Mouse (Mus musculus) hindbrain, embryonic 13.5 days (tissue): Measurements from ENCODE around the gene Hcrtr1. TPM values are rescaled to one million over a fixed set of nuclear protein-coding genes. Genes with fewer than 3 reads are reported as not detected.

Experiments used
- ATAC-seq: fragments of 200-750 bp; cut with Nextera tagmentation; 2 replicates; pipeline ENCODE4 v1.8.0; 2017; ENCODE audit warnings: moderate TSS enrichment; ENCODE audit not compliant: low FRiP score
- H3K27ac ChIP-seq: fragments of 300-500 bp; sonication (generic); 2 replicates; pipeline ENCODE4 v1.5.1; 2015; ENCODE audit warnings: inconsistent platforms, mild to moderate bottlenecking, moderate library complexity
- H3K27me3 ChIP-seq: fragments of 300-500 bp; sonication (generic); 2 replicates; pipeline ENCODE4 v1.6.1; 2015; ENCODE audit warnings: mild to moderate bottlenecking, inconsistent platforms
- H3K36me3 ChIP-seq: fragments of 300-500 bp; sonication (generic); 2 replicates; pipeline ENCODE4 v1.6.1; 2015; ENCODE audit warnings: mild to moderate bottlenecking, inconsistent platforms
- H3K4me1 ChIP-seq: fragments of 300-500 bp; sonication (generic); replicated peaks from 2 replicates; pipeline ENCODE4 v1.6.1; 2015; ENCODE audit warnings: inconsistent platforms
- H3K4me2 ChIP-seq: fragments of 300-500 bp; sonication (generic); 2 replicates; pipeline ENCODE4 v1.6.1; 2015; ENCODE audit warnings: inconsistent platforms, mild to moderate bottlenecking, moderate library complexity
- H3K4me3 ChIP-seq: fragments of 300-500 bp; sonication (generic); 2 replicates; pipeline ENCODE4 v1.5.1; 2015; ENCODE audit warnings: mild to moderate bottlenecking, inconsistent platforms
- H3K9ac ChIP-seq: fragments of 300-500 bp; sonication (generic); 2 replicates; pipeline ENCODE4 v1.6.1; 2015; ENCODE audit warnings: mild to moderate bottlenecking, inconsistent platforms
- H3K9me3 ChIP-seq: fragments of 300-500 bp; sonication (generic); 2 replicates; pipeline ENCODE4 v1.6.1; 2016; ENCODE audit warnings: inconsistent platforms
- WGBS: fragments of 180-500 bp; shearing (Covaris S2); methylation state at CpG from one replicate; pipeline ENCODE4 v1.1.7; 2015; 5-methylcytosine and 5-hydroxymethylcytosine counted together
- polyA plus RNA-seq: library from polyadenylated mRNA; unstranded; fragments of >200 nt; fragmentation: Nextera tagmentation; extraction: Ambion mirVana; gene quantifications from 2 replicates; pipeline ENCODE4 v1.2.1, GENCODE M21; 2015

Gene Hcrtr1
- polyA plus RNA-seq, 1 experiment from 2014 or later, result 0.60 TPM

DNA sequence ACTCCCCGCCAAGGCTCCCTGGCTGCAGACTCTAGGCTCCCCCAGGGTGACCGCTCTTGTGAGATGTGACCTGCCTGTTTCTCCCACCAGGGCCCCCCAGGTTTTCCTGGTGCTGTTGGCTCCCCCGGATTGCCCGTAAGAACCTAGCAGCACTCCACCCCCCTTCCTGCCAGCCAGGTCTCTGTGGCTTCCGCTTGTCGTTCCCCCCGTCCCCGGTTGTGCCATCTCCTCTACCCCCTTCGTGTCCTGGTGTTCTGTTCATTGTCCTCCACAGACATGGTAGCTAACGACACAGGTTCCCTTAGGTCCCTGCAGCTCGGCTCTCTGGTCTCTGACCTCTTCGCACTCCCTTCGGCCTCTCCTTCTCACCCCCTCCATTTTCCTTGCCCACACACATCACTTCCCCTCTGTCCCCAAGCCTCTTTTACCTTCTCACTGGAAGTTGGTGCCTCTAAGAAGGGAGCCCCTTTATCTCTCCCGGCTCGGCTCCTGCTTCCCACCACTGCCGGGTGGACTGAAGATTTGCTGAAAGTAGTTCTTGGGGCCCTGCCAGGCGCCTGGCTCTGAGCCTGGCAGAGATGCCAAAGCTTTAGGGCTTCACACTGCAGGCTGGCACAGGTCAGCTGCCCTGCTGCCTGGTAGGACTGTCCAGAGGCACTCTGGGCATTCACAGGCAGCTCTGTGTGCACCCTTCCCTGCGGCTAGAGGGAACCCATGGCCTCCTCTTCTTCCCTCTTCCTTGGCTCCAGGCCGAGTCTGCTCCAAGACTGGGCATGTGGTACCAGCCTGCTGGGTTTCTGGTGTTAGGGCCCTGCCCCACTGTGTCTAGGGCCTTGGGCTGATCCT is 57.6 kb downstream of the Hcrtr1 start:
- peak overlapping the region; percentile 13; the same call in 1 of the 2 replicates for H3K9ac ChIP-seq
- peak; percentile 37 for ATAC-seq
- 70% methylated on average over 18 of the region's 19 CpGs for WGBS
- no peak overlapping the region for H3K4me2 ChIP-seq
- H3K36me3 ChIP-seq, result no peaks in the 10 kb centered on the region
- no peaks in the 10 kb centered on the region for H3K9me3 ChIP-seq
- H3K27ac ChIP-seq, result no peak overlapping the region
- peaks cover 40% of the 10 kb centered on the region for H3K27me3 ChIP-seq
- peaks cover 52% of the 10 kb centered on the region for H3K4me1 ChIP-seq
- H3K4me3 ChIP-seq, result no peak overlapping the region

Other genes starting within 250 kb of the Hcrtr1 start
- gene Spocd1, start 210.1 kb downstream of the Hcrtr1 start, polyA plus RNA-seq, result not detected in 2 replicates
- gene Adgrb2, start 154.5 kb downstream of the Hcrtr1 start, polyA plus RNA-seq, result 9.3 and 11.3 TPM in 2 replicates
- gene Col16a1, start 91.5 kb downstream of the Hcrtr1 start, polyA plus RNA-seq, result 5.8 and 14.3 TPM in 2 replicates
- gene Pef1, start 36.8 kb downstream of the Hcrtr1 start, polyA plus RNA-seq, result 65.1 and 65.7 TPM in 2 replicates
- gene Tinagl1, start 35.8 kb upstream of the Hcrtr1 start, polyA plus RNA-seq, result 7.5 and 7.6 TPM in 2 replicates
- gene Gm853, start 83.0 kb upstream of the Hcrtr1 start, polyA plus RNA-seq, result 0.67 and 1.4 TPM in 2 replicates
- 61.3 and 62.7 TPM in 2 replicates for gene Serinc2, start 139.8 kb upstream of the Hcrtr1 start, polyA plus RNA-seq
- gene Fabp3, start 169.2 kb upstream of the Hcrtr1 start, polyA plus RNA-seq, result 146 and 148 TPM in 2 replicates
- gene Gm10570, start 169.3 kb upstream of the Hcrtr1 start, polyA plus RNA-seq, result 0.71 and 0.73 TPM in 2 replicates
- gene Zcchc17, start 220.6 kb upstream of the Hcrtr1 start, polyA plus RNA-seq, result 89.7 and 92.8 TPM in 2 replicates
- 111 and 122 TPM in 2 replicates for gene Snrnp40, start 220.8 kb upstream of the Hcrtr1 start, polyA plus RNA-seq